Mouse (Mus musculus): ENCODE measurements around the gene Igsf3. TPM values are rescaled to one million over a fixed set of nuclear protein-coding genes. Genes with fewer than 3 reads are reported as not detected.
"Not testable (repeated sequence)": the region's sequence is repeated elsewhere in the genome, so short reads cannot be mapped to it uniquely, and the experiment has no call there.

Igsf3 gene
- polyA plus RNA-seq, 1 experiment: 2.6 TPM

DNA sequence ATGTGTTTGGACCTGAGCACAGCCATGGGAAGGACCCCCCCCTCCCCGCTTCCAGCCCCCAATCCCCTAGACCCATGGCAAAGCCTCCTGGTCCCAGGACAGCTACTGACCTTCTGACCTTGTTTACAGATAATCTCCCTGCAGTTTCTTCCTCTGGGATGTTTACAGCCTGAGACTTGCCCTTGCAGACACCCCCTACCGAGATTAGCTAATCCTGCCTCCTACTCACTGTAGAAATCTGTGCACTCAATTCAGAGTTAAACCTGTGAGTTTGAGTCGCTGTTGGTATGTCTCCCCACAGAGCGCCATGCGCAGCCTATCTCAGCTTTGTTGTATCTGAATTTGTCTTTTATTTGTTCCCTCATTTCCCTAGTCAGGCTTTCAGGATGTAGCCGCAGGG lies 35.2 kb downstream of the Igsf3 start:
- Histone ChIP-seq H3K27ac (ENCODE audit: insufficient read depth, low read depth, low read length) (no peak overlapping the region), H3K36me3 (ENCODE audit: control insufficient read depth, insufficient read depth, low read length) (no peaks in the 10 kb centered on the region), H3K27me3 (replicated peaks; ENCODE audit: control insufficient read depth, insufficient read depth, low read length) (no peaks in the 10 kb centered on the region), H3K4me3 (ENCODE audit: insufficient read depth, low read depth, low read length) (no peak overlapping the region), H3K4me1 (ENCODE audit: control insufficient read depth, insufficient read depth, low read length) (0 out of 2 replicates have a peak, but pooled peaks cover 2% of the 10 kb centered on the region)
- no peak for TF ChIP-seq CTCF (conservative IDR thresholded peaks at IDR 0.05; ENCODE audit: insufficient read depth, insufficient read length, low read depth, low read length)
- TF ChIP-seq POLR2A (IDR thresholded peaks at IDR 0.05; ENCODE audit: low read depth, low read length): no peak
- 94% methylated on average over 6 of the region's 6 CpGs for WGBS
- no peak for DNase-seq

DNA sequence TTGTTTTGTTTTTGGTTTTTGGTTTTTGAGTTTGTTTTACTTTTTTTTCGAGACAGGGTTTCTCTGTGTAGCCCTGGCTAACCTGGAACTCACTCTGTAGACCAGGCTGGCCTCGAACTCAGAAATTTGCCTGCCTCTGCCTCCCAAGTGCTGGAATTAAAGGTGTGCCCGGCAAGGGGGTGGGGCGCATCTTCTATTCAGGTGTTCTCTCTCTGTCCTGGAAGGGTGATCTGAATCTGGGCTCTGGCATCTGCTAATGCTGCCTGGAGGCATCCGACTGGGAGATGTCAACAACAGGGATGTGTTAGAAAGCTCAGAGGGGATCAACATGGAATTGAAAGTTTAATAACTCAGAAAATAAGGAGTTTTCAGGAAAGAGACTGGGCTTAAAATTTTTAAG lies 36.1 kb downstream of the Igsf3 start:
- H3K27me3 ChIP-seq (replicated peaks; ENCODE audit: control insufficient read depth, insufficient read depth, low read length); H3K4me3 ChIP-seq (ENCODE audit: insufficient read depth, low read depth, low read length); H3K27ac ChIP-seq (ENCODE audit: insufficient read depth, low read depth, low read length); H3K4me1 ChIP-seq (ENCODE audit: control insufficient read depth, insufficient read depth, low read length); H3K36me3 ChIP-seq (ENCODE audit: control insufficient read depth, insufficient read depth, low read length); DNase-seq: not testable (repeated sequence)
- 94% methylated on average over 5 of the region's 5 CpGs for WGBS

DNA sequence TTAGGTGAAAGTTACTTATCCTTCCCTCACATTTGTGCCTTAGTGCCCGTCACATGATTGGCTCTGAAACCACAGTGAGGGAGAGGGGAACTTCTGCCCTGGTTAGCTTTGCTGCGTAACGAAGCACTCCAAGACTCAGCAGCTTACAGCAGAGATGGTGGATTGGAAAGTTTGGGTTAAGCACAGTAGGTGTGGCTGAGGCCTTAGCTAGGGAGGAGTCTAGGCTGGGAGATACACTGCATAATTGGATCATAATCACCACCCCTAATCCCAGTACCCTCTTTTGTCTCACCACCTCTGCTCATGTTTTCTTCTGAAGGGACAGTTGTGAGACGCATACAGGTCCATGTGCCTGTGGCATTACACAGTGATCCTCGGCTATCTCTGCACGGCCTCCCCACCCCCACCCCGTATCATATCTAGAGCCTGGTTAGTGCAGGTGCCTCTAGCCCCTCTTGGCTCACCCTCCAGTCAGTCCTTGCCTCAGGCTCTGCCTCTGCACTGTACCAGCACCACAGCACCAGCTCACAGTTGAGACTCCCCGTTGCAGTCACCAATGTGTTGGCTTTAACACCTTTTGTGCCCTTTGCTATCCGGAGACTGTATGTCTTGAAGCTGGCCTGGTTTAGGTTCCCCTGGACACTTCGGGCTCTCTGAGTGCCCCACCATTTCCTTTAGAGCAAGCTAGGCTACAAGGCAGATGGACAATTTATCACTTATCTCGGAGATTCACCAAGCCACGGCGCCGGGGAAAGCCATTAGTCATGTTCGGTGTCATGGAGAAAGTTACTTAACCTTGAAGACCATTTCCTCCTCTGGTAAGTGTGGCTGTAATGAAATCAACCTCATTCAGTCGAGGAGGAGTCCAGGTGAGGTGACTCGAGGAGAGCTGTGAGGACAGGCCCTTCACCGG lies 42.1 kb downstream of the Igsf3 start:
- 57% methylated on average over 18 of the region's 18 CpGs for WGBS
- no peak overlapping the region for H3K4me3 ChIP-seq (ENCODE audit: insufficient read depth, low read depth, low read length)
- H3K36me3 ChIP-seq (ENCODE audit: control insufficient read depth, insufficient read depth, low read length): no peaks in the 10 kb centered on the region
- peaks cover 7% of the 10 kb centered on the region for H3K4me1 ChIP-seq (ENCODE audit: control insufficient read depth, insufficient read depth, low read length)
- H3K27ac ChIP-seq (ENCODE audit: insufficient read depth, low read depth, low read length): no peak overlapping the region
- TF ChIP-seq POLR2A (IDR thresholded peaks at IDR 0.05; ENCODE audit: low read depth, low read length): no peak
- TF ChIP-seq CTCF (conservative IDR thresholded peaks at IDR 0.05; ENCODE audit: insufficient read depth, insufficient read length, low read depth, low read length): no peak
- DNase-seq: no peak
- no peaks in the 10 kb centered on the region for H3K27me3 ChIP-seq (replicated peaks; ENCODE audit: control insufficient read depth, insufficient read depth, low read length)

DNA sequence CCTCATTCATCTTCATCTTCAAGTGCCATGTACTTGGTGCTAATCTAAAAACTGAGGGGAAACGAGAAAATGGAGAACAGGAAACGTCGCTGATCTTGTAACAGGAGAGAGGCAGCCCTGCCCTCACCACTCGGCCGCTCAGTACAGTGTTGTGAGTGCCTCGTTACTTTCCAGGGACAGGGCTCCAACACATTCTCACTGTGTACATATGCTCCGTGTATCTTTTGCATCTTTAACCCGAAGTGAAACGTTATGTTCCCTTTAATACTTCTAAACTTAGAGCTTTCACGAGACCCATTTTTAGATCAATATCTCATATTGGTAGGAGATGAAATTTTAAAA lies 42.7 kb downstream of the Igsf3 start:
- H3K36me3 ChIP-seq (ENCODE audit: control insufficient read depth, insufficient read depth, low read length): no peaks in the 10 kb centered on the region
- no peak overlapping the region for H3K4me3 ChIP-seq (ENCODE audit: insufficient read depth, low read depth, low read length)
- H3K27me3 ChIP-seq (replicated peaks; ENCODE audit: control insufficient read depth, insufficient read depth, low read length): no peaks in the 10 kb centered on the region
- DNase-seq: no peak
- peaks cover 7% of the 10 kb centered on the region for H3K4me1 ChIP-seq (ENCODE audit: control insufficient read depth, insufficient read depth, low read length)
- WGBS: 67% methylated on average over 10 of the region's 10 CpGs
- TF ChIP-seq POLR2A (IDR thresholded peaks at IDR 0.05; ENCODE audit: low read depth, low read length) (no peak), CTCF (conservative IDR thresholded peaks at IDR 0.05; ENCODE audit: insufficient read depth, insufficient read length, low read depth, low read length) (no peak)
- H3K27ac ChIP-seq (ENCODE audit: insufficient read depth, low read depth, low read length): no peak overlapping the region

DNA sequence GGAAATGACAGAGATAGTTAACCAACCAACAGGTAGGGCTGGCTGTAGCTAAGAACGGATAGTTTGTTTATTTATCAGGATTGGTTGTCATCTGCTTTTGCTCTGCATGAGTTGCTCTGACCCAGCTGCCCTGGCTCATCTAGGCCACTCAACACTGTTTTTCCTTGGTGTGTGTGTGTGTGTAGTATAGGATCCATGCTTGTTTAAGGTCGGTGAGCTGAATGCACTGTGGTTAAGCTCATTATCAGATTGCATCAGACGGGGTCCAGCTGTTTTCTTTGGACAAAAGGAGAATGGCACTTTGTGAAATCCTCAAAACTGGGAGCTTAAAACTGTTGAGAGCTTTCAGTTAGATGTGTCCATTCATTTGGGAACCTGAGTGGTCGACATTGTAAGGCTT lies 46.3 kb downstream of the Igsf3 start:
- TF ChIP-seq CTCF (conservative IDR thresholded peaks at IDR 0.05; ENCODE audit: insufficient read depth, insufficient read length, low read depth, low read length) (no peak), POLR2A (IDR thresholded peaks at IDR 0.05; ENCODE audit: low read depth, low read length) (no peak)
- no peak overlapping the region for H3K4me3 ChIP-seq (ENCODE audit: insufficient read depth, low read depth, low read length)
- H3K36me3 ChIP-seq (ENCODE audit: control insufficient read depth, insufficient read depth, low read length): no peaks in the 10 kb centered on the region
- no peak for DNase-seq
- H3K27ac ChIP-seq (ENCODE audit: insufficient read depth, low read depth, low read length): no peak overlapping the region
- H3K27me3 ChIP-seq (replicated peaks; ENCODE audit: control insufficient read depth, insufficient read depth, low read length): no peaks in the 10 kb centered on the region
- peaks cover 7% of the 10 kb centered on the region for H3K4me1 ChIP-seq (ENCODE audit: control insufficient read depth, insufficient read depth, low read length)
- 67% methylated on average over 4 of the region's 4 CpGs for WGBS

DNA sequence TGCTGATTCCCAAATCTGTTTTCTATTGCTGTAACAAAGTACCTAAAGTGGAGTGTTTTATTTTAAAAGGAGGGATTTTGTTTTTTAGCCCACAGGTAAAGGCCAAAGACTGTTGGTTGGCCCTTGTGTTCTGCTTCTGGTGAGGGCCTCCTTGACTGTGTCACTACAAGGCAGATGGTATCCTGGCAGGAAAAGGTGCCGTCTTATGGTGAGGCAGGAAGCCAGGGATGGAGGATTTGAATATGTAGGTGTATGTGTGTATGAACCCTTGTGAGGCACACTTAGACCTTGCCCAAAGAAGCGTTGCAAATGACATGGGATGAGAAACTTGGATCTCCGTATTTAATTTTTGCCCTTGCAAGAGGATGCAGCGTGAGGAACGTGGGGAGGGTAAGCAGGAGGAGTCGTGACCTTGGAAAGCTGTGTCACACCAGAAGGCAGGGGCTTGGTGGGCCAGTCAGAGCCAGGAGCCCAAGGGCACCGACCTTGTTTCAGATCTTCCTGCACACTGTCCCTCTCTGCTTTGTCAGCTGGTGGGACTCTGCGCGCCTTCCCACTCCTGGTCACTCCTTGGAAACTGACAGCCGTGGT lies 47.5 kb downstream of the Igsf3 start:
- no peak for DNase-seq
- TF ChIP-seq CTCF (conservative IDR thresholded peaks at IDR 0.05; ENCODE audit: insufficient read depth, insufficient read length, low read depth, low read length) (no peak), POLR2A (IDR thresholded peaks at IDR 0.05; ENCODE audit: low read depth, low read length) (no peak)
- H3K36me3 ChIP-seq (ENCODE audit: control insufficient read depth, insufficient read depth, low read length): no peaks in the 10 kb centered on the region
- H3K27ac ChIP-seq (ENCODE audit: insufficient read depth, low read depth, low read length): no peak overlapping the region
- 76% methylated on average over 10 of the region's 10 CpGs for WGBS
- H3K4me3 ChIP-seq (ENCODE audit: insufficient read depth, low read depth, low read length): no peak overlapping the region
- no peaks in the 10 kb centered on the region for H3K27me3 ChIP-seq (replicated peaks; ENCODE audit: control insufficient read depth, insufficient read depth, low read length)
- no peaks in the 10 kb centered on the region for H3K4me1 ChIP-seq (ENCODE audit: control insufficient read depth, insufficient read depth, low read length)

DNA sequence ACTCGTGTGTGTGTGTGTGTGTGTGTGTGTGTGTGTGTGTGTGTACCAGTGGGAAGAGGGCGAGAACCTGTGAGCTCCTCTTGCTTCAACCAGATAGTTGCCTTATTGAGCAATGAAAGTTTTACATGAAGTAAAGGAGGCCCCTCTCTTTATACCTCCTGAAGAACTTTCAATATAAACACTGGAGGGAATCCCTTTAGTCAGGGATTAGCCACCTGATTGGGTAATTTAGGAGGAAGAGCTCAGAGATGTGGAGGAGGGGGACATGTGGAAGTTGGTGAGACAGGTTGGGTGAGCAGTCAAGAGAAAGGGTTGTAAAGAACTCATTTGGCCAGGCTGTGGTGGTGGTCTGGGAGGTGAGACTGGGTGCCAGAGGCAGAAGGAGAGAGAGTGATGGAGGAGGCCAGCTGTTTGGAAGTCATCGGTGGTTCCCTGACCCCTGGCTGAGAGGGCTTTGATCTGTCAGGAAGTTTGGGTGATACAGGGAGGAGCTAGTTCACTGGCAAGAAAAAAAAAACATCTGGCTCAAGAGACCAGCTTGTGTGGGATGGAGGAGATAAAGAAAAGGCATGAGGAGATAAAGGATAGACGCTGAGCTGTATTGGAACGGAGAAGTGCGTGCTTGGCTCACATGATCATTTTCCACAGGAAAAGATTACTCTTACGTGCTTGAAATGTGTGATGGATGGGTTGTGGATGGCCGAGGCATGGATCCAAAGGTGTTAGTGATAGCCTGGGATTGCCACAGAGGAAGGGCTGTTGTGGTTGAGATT lies 53.3 kb downstream of the Igsf3 start:
- H3K4me1 ChIP-seq (ENCODE audit: control insufficient read depth, insufficient read depth, low read length): no peaks in the 10 kb centered on the region
- TF ChIP-seq POLR2A (IDR thresholded peaks at IDR 0.05; ENCODE audit: low read depth, low read length): no peak
- WGBS: 65% methylated on average over 8 of the region's 8 CpGs
- peak; percentile 17 for DNase-seq
- no peaks in the 10 kb centered on the region for H3K36me3 ChIP-seq (ENCODE audit: control insufficient read depth, insufficient read depth, low read length)
- no peak overlapping the region for H3K4me3 ChIP-seq (ENCODE audit: insufficient read depth, low read depth, low read length)
- no peaks in the 10 kb centered on the region for H3K27me3 ChIP-seq (replicated peaks; ENCODE audit: control insufficient read depth, insufficient read depth, low read length)
- no peak overlapping the region for H3K27ac ChIP-seq (ENCODE audit: insufficient read depth, low read depth, low read length)
